Mouse (Mus musculus): Measurements from ENCODE around the gene Serp1. TPM values are rescaled to one million over a fixed set of nuclear protein-coding genes. Genes with fewer than 3 reads are reported as not detected.
"Not testable (repeated sequence)": the region's sequence is repeated elsewhere in the genome, so short reads cannot be mapped to it uniquely, and the experiment has no call there.

The Serp1 gene
- polyA plus RNA-seq, 1 experiment from 2014 or later: 140 TPM

- Histone ChIP-seq H3K9me3 (ENCODE audit: control insufficient read depth, low read length) (peaks cover 3% of the 10 kb centered on the region; the same call in 1 of the 2 replicates), H3K27ac (ENCODE audit: low read length) (no peak overlapping the region), H3K4me2 (ENCODE audit: low read depth, low read length) (no peak overlapping the region), H3K4me3 (ENCODE audit: low read length) (no peak overlapping the region), H3K27me3 (ENCODE audit: control insufficient read depth, insufficient read depth, low read depth, low read length) (no peaks in the 10 kb centered on the region), H3K36me3 (ENCODE audit: control insufficient read depth, insufficient read depth, low read length) (no peaks in the 10 kb centered on the region), H3K4me1 (replicated peaks; ENCODE audit: control insufficient read depth, insufficient read depth, low read length) (no peaks in the 10 kb centered on the region), H3K9ac (ENCODE audit: low read length) (no peak overlapping the region)
- no peak for ATAC-seq (ENCODE audit: low read depth)
- WGBS: 64% methylated on average over 8 of the region's 8 CpGs
Observed at GRCm38 (mm10) chr3:58487999-58488775, 37.5 kb downstream of the Serp1 start.

DNA sequence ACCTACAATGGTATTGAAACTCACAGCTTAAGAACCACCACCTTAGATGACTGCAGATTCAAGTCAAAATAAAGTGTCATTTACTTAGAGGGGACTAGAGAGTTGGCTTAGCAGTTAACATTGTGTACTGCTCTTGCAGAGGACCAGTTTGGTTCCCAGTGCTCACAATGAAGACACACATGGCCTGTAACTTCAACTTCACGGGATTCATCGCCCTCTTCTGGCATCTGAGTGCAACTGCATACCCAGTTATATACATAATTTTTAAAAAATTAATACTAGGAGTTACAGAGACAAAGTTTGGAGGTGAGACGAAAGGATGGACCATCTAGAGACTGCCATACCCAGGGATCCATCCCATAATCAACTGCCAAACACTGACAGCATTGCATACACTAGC, 38.6 kb downstream of the Serp1 start:
- Histone ChIP-seq H3K9me3 (ENCODE audit: control insufficient read depth, low read length) (peaks cover 3% of the 10 kb centered on the region; the same call in 1 of the 2 replicates), H3K4me2 (ENCODE audit: low read depth, low read length) (no peak overlapping the region), H3K4me3 (ENCODE audit: low read length) (no peak overlapping the region), H3K27me3 (ENCODE audit: control insufficient read depth, insufficient read depth, low read depth, low read length) (no peaks in the 10 kb centered on the region), H3K4me1 (replicated peaks; ENCODE audit: control insufficient read depth, insufficient read depth, low read length) (no peaks in the 10 kb centered on the region), H3K27ac (ENCODE audit: low read length) (no peak overlapping the region), H3K9ac (ENCODE audit: low read length) (no peak overlapping the region), H3K36me3 (ENCODE audit: control insufficient read depth, insufficient read depth, low read length) (no peaks in the 10 kb centered on the region)
- 57% methylated on average over 3 of the region's 3 CpGs for WGBS
- no peak for ATAC-seq (ENCODE audit: low read depth)

DNA sequence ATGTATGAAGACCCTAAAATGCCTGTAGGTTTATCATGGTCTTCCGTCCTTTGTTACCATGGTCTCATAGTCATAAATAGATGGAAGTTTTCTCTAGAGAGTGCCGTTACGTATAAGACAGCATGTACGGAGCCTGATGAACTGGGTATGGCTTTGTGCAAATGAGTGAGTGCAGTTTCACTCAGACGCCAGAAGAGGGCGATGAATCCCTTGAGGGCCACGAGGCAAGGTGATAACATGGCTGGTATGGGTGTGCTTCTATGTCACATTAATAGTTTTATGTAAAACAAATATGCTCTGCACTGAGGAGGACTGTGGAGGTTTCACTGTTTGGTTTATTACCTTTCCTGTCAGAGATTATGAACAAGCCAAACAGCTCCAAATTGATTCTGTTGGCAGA, 39.8 kb downstream of the Serp1 start:
- Histone ChIP-seq H3K27ac (ENCODE audit: low read length) (no peak overlapping the region), H3K4me3 (ENCODE audit: low read length) (no peak overlapping the region), H3K9ac (ENCODE audit: low read length) (no peak overlapping the region), H3K4me1 (replicated peaks; ENCODE audit: control insufficient read depth, insufficient read depth, low read length) (no peaks in the 10 kb centered on the region), H3K36me3 (ENCODE audit: control insufficient read depth, insufficient read depth, low read length) (no peaks in the 10 kb centered on the region), H3K27me3 (ENCODE audit: control insufficient read depth, insufficient read depth, low read depth, low read length) (no peaks in the 10 kb centered on the region), H3K9me3 (ENCODE audit: control insufficient read depth, low read length) (peaks cover 3% of the 10 kb centered on the region; the same call in 1 of the 2 replicates), H3K4me2 (ENCODE audit: low read depth, low read length) (no peak overlapping the region)
- 66% methylated on average over 7 of the region's 7 CpGs for WGBS
- ATAC-seq (ENCODE audit: low read depth): no peak

DNA sequence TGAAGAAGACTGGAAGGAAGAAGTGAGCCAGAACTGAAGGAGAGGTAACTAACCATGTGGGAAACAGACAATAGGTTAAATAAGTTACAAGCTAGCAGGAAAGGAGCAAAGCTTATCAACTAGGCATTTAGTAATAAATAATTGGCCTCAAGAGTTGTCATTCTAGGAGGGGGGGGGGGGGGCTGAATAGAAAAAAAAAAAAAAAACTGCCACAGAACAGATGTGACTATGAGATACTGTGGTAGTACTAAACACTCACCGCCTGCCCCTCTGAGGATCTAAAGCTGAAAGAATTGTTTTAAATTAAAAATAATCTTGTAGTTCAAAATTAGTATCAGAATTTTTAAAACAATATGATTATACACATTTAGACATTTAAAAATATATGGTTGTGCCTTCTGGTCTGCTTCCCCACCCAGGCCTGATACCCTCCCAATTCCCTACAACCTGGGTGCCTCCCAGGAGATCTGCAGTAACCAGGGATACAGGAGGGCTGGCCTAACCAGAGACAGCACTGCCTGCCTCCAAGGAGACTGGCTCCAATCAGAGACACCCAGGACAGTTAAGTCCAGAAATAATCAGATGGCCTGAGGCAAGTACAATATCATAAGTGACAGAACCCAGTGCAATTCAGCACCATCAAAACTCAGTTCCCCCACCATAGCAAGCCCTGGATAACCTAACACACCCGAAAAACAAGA, 46.8 kb downstream of the Serp1 start:
- 83% methylated on average over 2 of the region's 2 CpGs for WGBS
- Histone ChIP-seq H3K4me3 (ENCODE audit: low read length) (no peak overlapping the region), H3K27ac (ENCODE audit: low read length) (no peak overlapping the region)

GRCm38 (mm10) chr3:58475298-58475697, 50.4 kb downstream of the Serp1 start:
- not testable (repeated sequence) for H3K9ac ChIP-seq (ENCODE audit: low read length); H3K27ac ChIP-seq (ENCODE audit: low read length); ATAC-seq (ENCODE audit: low read depth); H3K27me3 ChIP-seq (ENCODE audit: control insufficient read depth, insufficient read depth, low read depth, low read length); H3K9me3 ChIP-seq (ENCODE audit: control insufficient read depth, low read length); H3K4me3 ChIP-seq (ENCODE audit: low read length); H3K4me2 ChIP-seq (ENCODE audit: low read depth, low read length); H3K36me3 ChIP-seq (ENCODE audit: control insufficient read depth, insufficient read depth, low read length); H3K4me1 ChIP-seq (replicated peaks; ENCODE audit: control insufficient read depth, insufficient read depth, low read length)
- 100% methylated on average over 1 of the region's 1 CpGs for WGBS

More for the DNA sequence above, 46.8 kb downstream of the Serp1 start:
- H3K9me3 ChIP-seq (ENCODE audit: control insufficient read depth, low read length): no peaks in the 10 kb centered on the region
- H3K4me1 ChIP-seq (replicated peaks; ENCODE audit: control insufficient read depth, insufficient read depth, low read length): no peaks in the 10 kb centered on the region
- H3K9ac ChIP-seq (ENCODE audit: low read length): no peak overlapping the region
- no peak for ATAC-seq (ENCODE audit: low read depth)
- H3K36me3 ChIP-seq (ENCODE audit: control insufficient read depth, insufficient read depth, low read length): no peaks in the 10 kb centered on the region
- no peak overlapping the region for H3K4me2 ChIP-seq (ENCODE audit: low read depth, low read length)
- no peaks in the 10 kb centered on the region for H3K27me3 ChIP-seq (ENCODE audit: control insufficient read depth, insufficient read depth, low read depth, low read length)

Other genes starting within 250 kb of the Serp1 start
- 6.5 and 7.1 TPM in 2 replicates for gene Tsc22d2, start 111.2 kb downstream of the Serp1 start, polyA plus RNA-seq (2015; fragmentation: Nextera tagmentation; extraction: Ambion mirVana)
- 50.9 and 52.1 TPM in 2 replicates for gene Eif2a, start 71 bp downstream of the Serp1 start, polyA plus RNA-seq (2015; fragmentation: Nextera tagmentation; extraction: Ambion mirVana)
- gene Selenot, start 50.7 kb upstream of the Serp1 start, polyA plus RNA-seq (2015; fragmentation: Nextera tagmentation; extraction: Ambion mirVana): 20.3 and 21.5 TPM in 2 replicates
- gene Erich6, start 111.3 kb upstream of the Serp1 start, polyA plus RNA-seq (2015; fragmentation: Nextera tagmentation; extraction: Ambion mirVana): not detected in 2 replicates
- 3.7 and 4.1 TPM in 2 replicates for gene Siah2, start 166.5 kb upstream of the Serp1 start, polyA plus RNA-seq (2015; fragmentation: Nextera tagmentation; extraction: Ambion mirVana)